Mouse (Mus musculus): ENCODE measurements at regions not wholly inside any gene's neighbourhood (a gene's known extent, or its start where the extent isn't known, plus 50 kb on each side); places are given as distances from the start of the nearest gene placed in this dataset.

- no peak for TF ChIP-seq CTCF (IDR thresholded peaks at IDR 0.05)
- TF ChIP-seq EP300 (IDR thresholded peaks at IDR 0.05), result peak; percentile 59; the same call in 1 of the 2 replicates
Observed at GRCm38 (mm10) chr7:129048023-129048422, 208.8 kb upstream of the Plpp4 start.

All from lung, postnatal 0 days (tissue).